Mouse (Mus musculus): ENCODE data around the gene Zfp512b. TPM values are rescaled to one million over a fixed set of nuclear protein-coding genes. Genes with fewer than 3 reads are reported as not detected.

Zfp512b gene
- polyA plus RNA-seq, 1 experiment = 64.1 TPM

DNA sequence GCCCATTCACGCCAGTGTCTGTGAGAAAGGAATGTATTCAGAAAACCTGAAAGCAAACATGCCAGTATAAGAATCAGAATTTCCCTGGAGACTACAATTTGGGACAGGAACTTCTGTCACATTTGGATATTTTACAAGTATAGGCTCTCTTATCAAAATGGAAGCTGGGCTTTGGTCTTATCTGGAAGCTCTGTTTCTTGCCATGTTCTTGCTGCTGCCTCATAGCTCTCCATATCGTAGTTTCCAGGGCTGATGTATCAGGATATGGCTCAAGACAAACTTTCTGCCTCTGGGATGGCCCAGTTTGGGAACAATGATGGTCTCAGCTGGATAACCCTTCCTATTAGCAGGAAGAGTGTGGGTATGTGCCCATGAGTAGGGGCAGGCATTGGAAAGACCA, 16.0 kb downstream of the Zfp512b start:
- TF ChIP-seq POLR2A (IDR thresholded peaks at IDR 0.05; ENCODE audit: extremely low read depth, insufficient read depth, low read length) (no peak), CTCF (IDR thresholded peaks at IDR 0.05; ENCODE audit: extremely low read depth, insufficient read depth, low read length) (no peak)
- H3K27ac ChIP-seq (ENCODE audit: insufficient read depth, low read length) = no peak overlapping the region
- no peak overlapping the region for H3K4me3 ChIP-seq (ENCODE audit: insufficient read depth, low read length)
- peaks cover 7% of the 10 kb centered on the region; the same call in 1 of the 2 replicates for H3K4me1 ChIP-seq (ENCODE audit: control insufficient read depth, insufficient read depth, low read length)

DNA sequence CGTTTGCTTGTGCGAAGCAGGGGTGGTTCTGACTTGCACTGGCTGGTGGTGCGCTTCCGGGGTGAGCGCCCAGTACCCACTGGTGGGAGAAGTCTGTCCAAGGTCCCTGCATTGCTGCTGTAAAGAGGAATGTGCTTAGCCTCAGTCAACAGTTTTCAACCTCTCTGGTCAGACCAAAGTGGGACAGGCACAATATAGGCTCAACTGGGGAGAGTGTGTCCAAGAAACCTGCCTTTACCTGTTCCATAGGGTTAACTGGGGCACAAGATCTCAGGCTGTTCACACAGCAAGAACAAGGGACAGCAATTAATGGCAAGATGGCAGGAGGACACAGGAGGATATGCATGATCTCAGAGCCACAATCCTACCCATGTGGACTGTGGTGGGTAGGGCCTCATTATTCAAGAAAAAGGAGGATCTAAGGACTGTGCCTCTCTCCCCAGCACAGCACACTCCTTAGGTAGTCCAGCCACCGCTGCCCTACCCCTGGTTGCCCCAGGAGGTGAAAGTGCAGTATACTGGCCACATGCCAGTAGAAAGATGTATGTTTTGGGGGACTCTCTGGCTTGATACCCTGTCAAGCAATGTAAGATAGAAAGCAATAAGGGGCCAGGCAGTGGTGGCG, 17.6 kb downstream of the Zfp512b start:
- H3K27ac ChIP-seq (ENCODE audit: insufficient read depth, low read length) = no peak overlapping the region
- no peak overlapping the region for H3K4me3 ChIP-seq (ENCODE audit: insufficient read depth, low read length)
- peaks cover 6% of the 10 kb centered on the region; the same call in 1 of the 2 replicates for H3K4me1 ChIP-seq (ENCODE audit: control insufficient read depth, insufficient read depth, low read length)
- TF ChIP-seq POLR2A (IDR thresholded peaks at IDR 0.05; ENCODE audit: extremely low read depth, insufficient read depth, low read length) (no peak), CTCF (IDR thresholded peaks at IDR 0.05; ENCODE audit: extremely low read depth, insufficient read depth, low read length) (no peak)

DNA sequence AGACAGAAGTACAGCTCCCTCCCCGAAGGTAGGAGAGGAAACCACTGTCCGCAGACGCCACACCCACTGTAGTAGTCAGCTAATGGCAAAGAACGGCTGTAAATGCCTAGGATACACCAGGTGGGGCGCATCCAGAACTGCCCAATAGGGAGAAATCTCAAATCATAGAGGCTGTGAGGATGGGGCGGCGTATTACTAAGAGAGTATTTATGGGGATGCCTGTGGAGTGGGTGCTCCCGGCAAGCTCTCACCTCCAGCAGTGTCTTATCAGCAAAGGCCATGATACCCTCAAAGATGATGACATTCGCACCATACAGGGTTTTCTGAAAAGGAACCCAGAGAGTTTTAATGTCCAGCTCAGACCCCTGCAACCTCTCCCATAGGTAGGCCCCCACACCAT, 18.6 kb downstream of the Zfp512b start:
- H3K27ac ChIP-seq (ENCODE audit: insufficient read depth, low read length) = no peak overlapping the region

DNA sequence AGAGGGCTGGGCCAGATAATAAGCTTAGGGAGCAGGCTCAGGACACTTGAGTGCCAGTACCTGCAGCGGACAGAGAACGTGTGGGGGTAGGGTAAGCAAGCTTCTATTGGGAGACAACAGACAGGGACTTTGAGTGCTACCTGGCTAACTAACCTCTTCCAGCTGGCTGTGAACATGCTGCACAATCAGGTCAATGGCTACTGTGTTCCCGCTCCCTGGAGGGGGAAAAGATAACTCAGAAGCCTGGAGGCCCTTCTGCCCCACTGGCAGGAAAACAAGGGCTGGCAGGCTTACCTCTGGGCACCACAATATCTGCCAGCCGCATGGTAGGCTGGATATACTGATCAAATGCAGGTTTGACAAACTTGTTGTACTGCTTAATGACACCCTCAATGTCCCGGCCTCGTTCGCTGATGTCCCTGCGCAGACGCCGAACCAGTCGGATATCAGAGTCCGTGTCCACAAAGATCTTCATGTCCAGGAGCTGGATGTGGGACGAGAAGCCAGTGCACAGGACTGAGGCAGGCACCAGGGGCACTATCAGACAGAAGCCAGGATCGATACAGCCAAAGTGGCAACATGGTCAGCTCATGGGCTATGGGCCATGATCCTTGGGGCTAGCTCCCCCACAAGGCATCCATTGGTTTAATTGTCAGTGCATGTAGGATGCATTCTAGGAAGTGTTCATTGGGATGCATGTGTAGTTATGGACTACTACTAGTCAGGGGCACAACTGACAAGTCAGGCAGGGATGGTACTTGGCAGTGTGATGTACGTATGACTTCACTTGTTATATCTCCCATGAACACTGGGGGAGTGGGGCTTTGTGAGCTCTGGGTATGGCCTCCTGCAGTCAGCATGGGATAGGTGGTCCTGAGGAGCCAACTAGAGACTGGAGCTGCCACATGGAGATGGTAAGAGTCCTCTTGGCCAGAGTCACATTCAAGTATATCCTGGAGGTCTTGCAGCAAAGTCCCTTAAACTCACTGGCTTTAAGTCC, 19.4 kb downstream of the Zfp512b start:
- Histone ChIP-seq H3K4me1 (ENCODE audit: control insufficient read depth, insufficient read depth, low read length) (peaks cover 3% of the 10 kb centered on the region; the same call in 1 of the 2 replicates), H3K27ac (ENCODE audit: insufficient read depth, low read length) (no peak overlapping the region), H3K4me3 (ENCODE audit: insufficient read depth, low read length) (no peak overlapping the region)
- TF ChIP-seq POLR2A (IDR thresholded peaks at IDR 0.05; ENCODE audit: extremely low read depth, insufficient read depth, low read length) = no peak
- no peak for TF ChIP-seq CTCF (IDR thresholded peaks at IDR 0.05; ENCODE audit: extremely low read depth, insufficient read depth, low read length)

More for the DNA sequence above, 18.6 kb downstream of the Zfp512b start:
- TF ChIP-seq POLR2A (IDR thresholded peaks at IDR 0.05; ENCODE audit: extremely low read depth, insufficient read depth, low read length) (no peak), CTCF (IDR thresholded peaks at IDR 0.05; ENCODE audit: extremely low read depth, insufficient read depth, low read length) (no peak)
- H3K4me1 ChIP-seq (ENCODE audit: control insufficient read depth, insufficient read depth, low read length) = peaks cover 5% of the 10 kb centered on the region; the same call in 1 of the 2 replicates
- H3K4me3 ChIP-seq (ENCODE audit: insufficient read depth, low read length) = no peak overlapping the region

DNA sequence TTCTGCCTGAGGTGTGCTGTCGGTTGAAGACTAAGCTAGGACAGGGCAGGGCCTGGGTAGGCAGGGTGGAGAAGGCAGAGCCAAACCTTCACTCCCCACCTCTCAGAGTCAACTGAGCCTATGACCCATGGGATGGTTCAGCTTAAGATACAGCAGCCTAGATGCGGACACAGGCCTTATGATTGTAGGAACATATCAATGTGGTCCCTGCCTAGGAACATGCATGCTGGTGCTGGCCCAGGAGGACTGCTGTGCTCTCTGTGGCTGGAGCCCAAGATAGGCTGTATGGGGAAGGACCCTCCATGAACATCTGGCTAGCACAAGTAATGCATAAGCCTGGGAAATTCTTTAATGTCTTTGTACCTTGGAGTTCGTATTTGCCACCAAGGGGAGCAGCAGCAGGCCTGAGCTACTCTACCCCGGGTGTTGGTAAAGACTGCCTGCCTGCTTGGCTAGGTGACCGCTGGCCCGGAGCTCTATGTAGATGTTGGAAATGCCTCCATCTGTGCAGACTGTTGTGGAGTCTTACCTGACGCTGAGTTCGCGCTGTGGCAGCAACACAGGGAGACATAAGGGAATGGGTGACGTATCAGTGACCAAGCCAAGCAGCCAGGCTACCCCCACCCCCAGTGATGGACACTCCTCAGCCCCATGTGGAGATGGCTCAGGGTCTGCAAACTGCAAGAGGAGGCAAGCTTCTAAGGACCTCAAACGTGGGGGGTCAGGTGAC, 20.5 kb downstream of the Zfp512b start:
- Histone ChIP-seq H3K27ac (ENCODE audit: insufficient read depth, low read length) (no peak overlapping the region), H3K4me3 (ENCODE audit: insufficient read depth, low read length) (no peak overlapping the region), H3K4me1 (ENCODE audit: control insufficient read depth, insufficient read depth, low read length) (no peaks in the 10 kb centered on the region)
- TF ChIP-seq CTCF (IDR thresholded peaks at IDR 0.05; ENCODE audit: extremely low read depth, insufficient read depth, low read length) (no peak), POLR2A (IDR thresholded peaks at IDR 0.05; ENCODE audit: extremely low read depth, insufficient read depth, low read length) (no peak)

DNA sequence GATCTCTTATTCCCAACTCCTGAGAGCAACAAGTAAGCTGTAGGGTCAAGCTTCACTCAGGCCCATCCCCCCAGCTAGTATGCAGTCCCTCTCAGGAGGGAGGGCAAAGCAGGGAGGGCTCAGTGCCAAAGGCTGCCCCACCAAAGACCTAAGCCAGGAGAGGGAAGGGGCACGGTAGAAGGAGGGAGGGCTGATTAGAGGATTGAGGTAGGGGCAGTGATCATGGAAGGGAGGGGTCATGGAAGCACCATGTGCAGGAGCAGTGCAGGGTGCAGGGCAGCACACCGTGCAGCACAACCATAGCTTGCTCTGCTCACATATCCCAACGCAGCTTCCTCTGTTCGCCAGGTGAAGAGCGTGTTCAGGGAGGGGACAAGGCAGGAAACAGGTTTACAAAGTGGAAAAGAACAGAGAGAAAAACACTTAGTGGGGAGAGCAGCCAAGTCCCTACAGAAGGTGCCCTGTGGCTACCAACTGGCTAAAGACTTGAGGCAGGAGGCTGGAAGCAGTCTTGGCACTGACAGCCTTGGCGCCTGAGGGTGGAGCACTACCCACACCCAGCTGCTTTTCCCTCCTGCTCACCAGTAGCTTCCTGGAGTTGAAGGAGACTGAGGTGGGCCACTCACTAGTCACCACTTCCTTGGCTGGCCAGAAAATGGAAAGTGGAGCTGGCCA, 21.5 kb downstream of the Zfp512b start:
- Histone ChIP-seq H3K27ac (ENCODE audit: insufficient read depth, low read length) (no peak overlapping the region), H3K4me1 (ENCODE audit: control insufficient read depth, insufficient read depth, low read length) (no peaks in the 10 kb centered on the region), H3K4me3 (ENCODE audit: insufficient read depth, low read length) (no peak overlapping the region)
- TF ChIP-seq POLR2A (IDR thresholded peaks at IDR 0.05; ENCODE audit: extremely low read depth, insufficient read depth, low read length) = no peak
- no peak for TF ChIP-seq CTCF (IDR thresholded peaks at IDR 0.05; ENCODE audit: extremely low read depth, insufficient read depth, low read length)

DNA sequence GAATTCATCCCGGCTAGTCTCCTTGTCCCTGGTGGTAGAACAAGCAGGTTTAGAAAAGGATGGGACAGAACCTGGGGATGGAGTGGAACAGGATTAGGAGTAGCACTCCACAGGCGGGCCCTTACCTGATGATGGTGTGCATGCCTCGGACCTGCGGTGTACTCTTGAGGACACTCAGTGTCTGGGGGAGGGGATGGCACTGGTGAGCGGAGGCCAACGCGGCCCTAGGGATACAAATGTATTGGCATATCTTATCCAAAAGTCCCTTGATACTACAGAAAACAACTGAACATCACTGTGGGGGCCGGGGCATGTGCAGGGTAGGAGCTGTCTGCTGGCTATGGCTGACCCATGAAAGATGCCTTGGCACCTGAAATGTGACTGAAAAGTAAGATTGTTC, 22.2 kb downstream of the Zfp512b start:
- no peak for TF ChIP-seq POLR2A (IDR thresholded peaks at IDR 0.05; ENCODE audit: extremely low read depth, insufficient read depth, low read length)
- TF ChIP-seq CTCF (IDR thresholded peaks at IDR 0.05; ENCODE audit: extremely low read depth, insufficient read depth, low read length) = no peak
- Histone ChIP-seq H3K27ac (ENCODE audit: insufficient read depth, low read length) (no peak overlapping the region), H3K4me3 (ENCODE audit: insufficient read depth, low read length) (no peak overlapping the region), H3K4me1 (ENCODE audit: control insufficient read depth, insufficient read depth, low read length) (no peaks in the 10 kb centered on the region)

DNA sequence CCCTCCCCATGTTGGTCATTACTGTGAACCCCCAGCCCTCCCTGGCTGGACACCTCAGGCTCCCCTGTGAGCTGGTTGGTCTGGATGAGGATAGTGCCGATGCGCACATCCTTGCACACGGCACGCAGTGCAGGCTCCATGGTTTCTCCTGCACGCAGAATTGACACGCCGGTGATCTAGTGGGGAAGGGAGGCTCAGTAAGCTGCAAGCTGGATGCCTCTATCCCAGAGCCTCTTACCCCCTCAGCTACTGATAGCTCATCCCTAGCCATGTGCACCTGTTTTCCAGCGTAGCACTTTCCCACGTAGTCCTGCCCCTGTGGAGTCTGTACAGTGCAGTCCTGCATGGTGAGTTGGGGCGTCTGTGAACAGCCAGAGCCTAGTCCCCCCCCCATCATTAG, 22.7 kb downstream of the Zfp512b start:
- no peak overlapping the region for H3K27ac ChIP-seq (ENCODE audit: insufficient read depth, low read length)

More for the DNA sequence above, 22.7 kb downstream of the Zfp512b start:
- Histone ChIP-seq H3K4me3 (ENCODE audit: insufficient read depth, low read length) (no peak overlapping the region), H3K4me1 (ENCODE audit: control insufficient read depth, insufficient read depth, low read length) (no peaks in the 10 kb centered on the region)
- TF ChIP-seq POLR2A (IDR thresholded peaks at IDR 0.05; ENCODE audit: extremely low read depth, insufficient read depth, low read length) (no peak), CTCF (IDR thresholded peaks at IDR 0.05; ENCODE audit: extremely low read depth, insufficient read depth, low read length) (no peak)
